Mouse (Mus musculus): ENCODE measurements around the gene Lysmd4. TPM values are rescaled to one million over a fixed set of nuclear protein-coding genes. Genes with fewer than 3 reads are reported as not detected.

The Lysmd4 gene
- 55.7 and 55.8 TPM in 2 replicates for polyA plus RNA-seq (2012; rRNA removed)

- Histone ChIP-seq H3K27ac (ENCODE audit: insufficient read depth, low read length) (0 out of 2 replicates have a peak within 1 kb of the TSS, but pooled peaks have one; percentile 62), H3K4me3 (ENCODE audit: insufficient read depth, low read length) (peak within 1 kb of the TSS; percentile 95), H3K4me1 (ENCODE audit: control insufficient read depth, insufficient read depth, low read length) (peaks cover 4% of the 10 kb centered on the region)
- TF ChIP-seq POLR2A (IDR thresholded peaks at IDR 0.05; ENCODE audit: extremely low read depth, insufficient read depth, low read length) (peak; percentile 61; the same call in 1 of the 2 replicates), CTCF (IDR thresholded peaks at IDR 0.05; ENCODE audit: extremely low read depth, insufficient read depth, low read length) (no peak)
Observed at GRCm38 (mm10) chr7:67222220-67222862, at the start of gene Lysmd4. Lysmd4 (plus strand) TSS chr7:67222544.

- Histone ChIP-seq H3K4me3 (ENCODE audit: insufficient read depth, low read length) (no peak overlapping the region), H3K4me1 (ENCODE audit: control insufficient read depth, insufficient read depth, low read length) (no peaks in the 10 kb centered on the region), H3K27ac (ENCODE audit: insufficient read depth, low read length) (no peak overlapping the region)
- no peak for TF ChIP-seq POLR2A (IDR thresholded peaks at IDR 0.05; ENCODE audit: extremely low read depth, insufficient read depth, low read length)
- TF ChIP-seq CTCF (IDR thresholded peaks at IDR 0.05; ENCODE audit: extremely low read depth, insufficient read depth, low read length) = no peak
Observed at GRCm38 (mm10) chr7:67173522-67174195, 48.7 kb upstream of the Lysmd4 start.

- Histone ChIP-seq H3K4me3 (ENCODE audit: insufficient read depth, low read length) (no peak overlapping the region), H3K4me1 (ENCODE audit: control insufficient read depth, insufficient read depth, low read length) (no peaks in the 10 kb centered on the region), H3K27ac (ENCODE audit: insufficient read depth, low read length) (no peak overlapping the region)
- TF ChIP-seq POLR2A (IDR thresholded peaks at IDR 0.05; ENCODE audit: extremely low read depth, insufficient read depth, low read length) = no peak
Observed at GRCm38 (mm10) chr7:67183786-67184185, 38.6 kb upstream of the Lysmd4 start.

GRCm38 (mm10) chr7:67199412-67199811 is 22.9 kb upstream of the Lysmd4 start:
- TF ChIP-seq CTCF (IDR thresholded peaks at IDR 0.05; ENCODE audit: extremely low read depth, insufficient read depth, low read length) (peak; percentile 91), POLR2A (IDR thresholded peaks at IDR 0.05; ENCODE audit: extremely low read depth, insufficient read depth, low read length) (no peak)
- no peaks in the 10 kb centered on the region for H3K4me1 ChIP-seq (ENCODE audit: control insufficient read depth, insufficient read depth, low read length)
- H3K27ac ChIP-seq (ENCODE audit: insufficient read depth, low read length) = no peak overlapping the region
- H3K4me3 ChIP-seq (ENCODE audit: insufficient read depth, low read length) = no peak overlapping the region

- no peak for TF ChIP-seq CTCF (IDR thresholded peaks at IDR 0.05; ENCODE audit: extremely low read depth, insufficient read depth, low read length)
- no peak for TF ChIP-seq POLR2A (IDR thresholded peaks at IDR 0.05; ENCODE audit: extremely low read depth, insufficient read depth, low read length)
- Histone ChIP-seq H3K27ac (ENCODE audit: insufficient read depth, low read length) (no peak overlapping the region), H3K4me1 (ENCODE audit: control insufficient read depth, insufficient read depth, low read length) (no peaks in the 10 kb centered on the region), H3K4me3 (ENCODE audit: insufficient read depth, low read length) (no peak overlapping the region)
Observed at GRCm38 (mm10) chr7:67203625-67204024, 18.7 kb upstream of the Lysmd4 start.

- Histone ChIP-seq H3K4me1 (ENCODE audit: control insufficient read depth, insufficient read depth, low read length) (no peaks in the 10 kb centered on the region), H3K4me3 (ENCODE audit: insufficient read depth, low read length) (no peak overlapping the region), H3K27ac (ENCODE audit: insufficient read depth, low read length) (no peak overlapping the region)
- no peak for TF ChIP-seq CTCF (IDR thresholded peaks at IDR 0.05; ENCODE audit: extremely low read depth, insufficient read depth, low read length)
- TF ChIP-seq POLR2A (IDR thresholded peaks at IDR 0.05; ENCODE audit: extremely low read depth, insufficient read depth, low read length) = no peak
Observed at GRCm38 (mm10) chr7:67205734-67206425, 16.5 kb upstream of the Lysmd4 start.

- no peak for TF ChIP-seq CTCF (IDR thresholded peaks at IDR 0.05; ENCODE audit: extremely low read depth, insufficient read depth, low read length)
- no peak for TF ChIP-seq POLR2A (IDR thresholded peaks at IDR 0.05; ENCODE audit: extremely low read depth, insufficient read depth, low read length)
- Histone ChIP-seq H3K4me1 (ENCODE audit: control insufficient read depth, insufficient read depth, low read length) (no peaks in the 10 kb centered on the region), H3K27ac (ENCODE audit: insufficient read depth, low read length) (no peak overlapping the region)
Observed at GRCm38 (mm10) chr7:67206496-67206895, 15.8 kb upstream of the Lysmd4 start.

GRCm38 (mm10) chr7:67207701-67208100 is 14.6 kb upstream of the Lysmd4 start:
- Histone ChIP-seq H3K27ac (ENCODE audit: insufficient read depth, low read length) (no peak overlapping the region), H3K4me1 (ENCODE audit: control insufficient read depth, insufficient read depth, low read length) (no peaks in the 10 kb centered on the region), H3K4me3 (ENCODE audit: insufficient read depth, low read length) (no peak overlapping the region)
- TF ChIP-seq POLR2A (IDR thresholded peaks at IDR 0.05; ENCODE audit: extremely low read depth, insufficient read depth, low read length) = no peak
- TF ChIP-seq CTCF (IDR thresholded peaks at IDR 0.05; ENCODE audit: extremely low read depth, insufficient read depth, low read length) = no peak

More at GRCm38 (mm10) chr7:67206496-67206895, 15.8 kb upstream of the Lysmd4 start:
- no peak overlapping the region for H3K4me3 ChIP-seq (ENCODE audit: insufficient read depth, low read length)

GRCm38 (mm10) chr7:67208317-67208716 is 14.0 kb upstream of the Lysmd4 start:
- TF ChIP-seq CTCF (IDR thresholded peaks at IDR 0.05; ENCODE audit: extremely low read depth, insufficient read depth, low read length) (no peak), POLR2A (IDR thresholded peaks at IDR 0.05; ENCODE audit: extremely low read depth, insufficient read depth, low read length) (no peak)
- Histone ChIP-seq H3K4me3 (ENCODE audit: insufficient read depth, low read length) (no peak overlapping the region), H3K27ac (ENCODE audit: insufficient read depth, low read length) (no peak overlapping the region), H3K4me1 (ENCODE audit: control insufficient read depth, insufficient read depth, low read length) (no peaks in the 10 kb centered on the region)

All from cortical plate, adult 2 months (tissue).